Mouse (Mus musculus): ENCODE results near the gene Vti1a. TPM values are rescaled to one million over a fixed set of nuclear protein-coding genes. Genes with fewer than 3 reads are reported as not detected.
A peak's percentile ranks its signal among the peaks of the same experiment; 100 is the strongest.

The Vti1a gene
- polyA plus RNA-seq, 1 experiment, result 23.5 TPM

- peak; percentile 57 for DNase-seq (ENCODE audit: low read depth)
- TF ChIP-seq POLR2A (IDR thresholded peaks at IDR 0.05; ENCODE audit: borderline replicate concordance, extremely low read depth, insufficient read depth, insufficient read length, poor library complexity, severe bottlenecking) (no peak), CTCF (IDR thresholded peaks at IDR 0.05; ENCODE audit: borderline replicate concordance, extremely low read depth, insufficient read depth, insufficient read length) (no peak)
Observed at GRCm38 (mm10) chr19:55381343-55381742, 65.2 kb downstream of the Vti1a start.

- TF ChIP-seq CTCF (IDR thresholded peaks at IDR 0.05; ENCODE audit: borderline replicate concordance, extremely low read depth, insufficient read depth, insufficient read length) (no peak), POLR2A (IDR thresholded peaks at IDR 0.05; ENCODE audit: borderline replicate concordance, extremely low read depth, insufficient read depth, insufficient read length, poor library complexity, severe bottlenecking) (no peak)
- DNase-seq (ENCODE audit: low read depth), result no peak
Observed at GRCm38 (mm10) chr19:55382745-55383144, 66.7 kb downstream of the Vti1a start.

GRCm38 (mm10) chr19:55384634-55385033 is 68.5 kb downstream of the Vti1a start:
- TF ChIP-seq POLR2A (IDR thresholded peaks at IDR 0.05; ENCODE audit: borderline replicate concordance, extremely low read depth, insufficient read depth, insufficient read length, poor library complexity, severe bottlenecking), result no peak
- no peak for TF ChIP-seq CTCF (IDR thresholded peaks at IDR 0.05; ENCODE audit: borderline replicate concordance, extremely low read depth, insufficient read depth, insufficient read length)
- peak; percentile 84 for DNase-seq (ENCODE audit: low read depth)

GRCm38 (mm10) chr19:55389019-55389418 is 72.9 kb downstream of the Vti1a start:
- TF ChIP-seq CTCF (IDR thresholded peaks at IDR 0.05; ENCODE audit: borderline replicate concordance, extremely low read depth, insufficient read depth, insufficient read length) (no peak), POLR2A (IDR thresholded peaks at IDR 0.05; ENCODE audit: borderline replicate concordance, extremely low read depth, insufficient read depth, insufficient read length, poor library complexity, severe bottlenecking) (no peak)
- peak; percentile 55 for DNase-seq (ENCODE audit: low read depth)

GRCm38 (mm10) chr19:55390323-55390722 is 74.2 kb downstream of the Vti1a start:
- DNase-seq (ENCODE audit: low read depth), result peak; percentile 73
- TF ChIP-seq POLR2A (IDR thresholded peaks at IDR 0.05; ENCODE audit: borderline replicate concordance, extremely low read depth, insufficient read depth, insufficient read length, poor library complexity, severe bottlenecking) (no peak), CTCF (IDR thresholded peaks at IDR 0.05; ENCODE audit: borderline replicate concordance, extremely low read depth, insufficient read depth, insufficient read length) (no peak)

GRCm38 (mm10) chr19:55401638-55402037 is 85.5 kb downstream of the Vti1a start:
- DNase-seq (ENCODE audit: low read depth), result no peak
- TF ChIP-seq POLR2A (IDR thresholded peaks at IDR 0.05; ENCODE audit: borderline replicate concordance, extremely low read depth, insufficient read depth, insufficient read length, poor library complexity, severe bottlenecking), result no peak
- no peak for TF ChIP-seq CTCF (IDR thresholded peaks at IDR 0.05; ENCODE audit: borderline replicate concordance, extremely low read depth, insufficient read depth, insufficient read length)

GRCm38 (mm10) chr19:55408486-55408885 is 92.4 kb downstream of the Vti1a start:
- TF ChIP-seq POLR2A (IDR thresholded peaks at IDR 0.05; ENCODE audit: borderline replicate concordance, extremely low read depth, insufficient read depth, insufficient read length, poor library complexity, severe bottlenecking), result no peak
- TF ChIP-seq CTCF (IDR thresholded peaks at IDR 0.05; ENCODE audit: borderline replicate concordance, extremely low read depth, insufficient read depth, insufficient read length), result no peak
- DNase-seq (ENCODE audit: low read depth), result no peak

GRCm38 (mm10) chr19:55411415-55411814 is 95.3 kb downstream of the Vti1a start:
- DNase-seq (ENCODE audit: low read depth), result peak; percentile 77
- TF ChIP-seq POLR2A (IDR thresholded peaks at IDR 0.05; ENCODE audit: borderline replicate concordance, extremely low read depth, insufficient read depth, insufficient read length, poor library complexity, severe bottlenecking) (no peak), CTCF (IDR thresholded peaks at IDR 0.05; ENCODE audit: borderline replicate concordance, extremely low read depth, insufficient read depth, insufficient read length) (no peak)

GRCm38 (mm10) chr19:55411894-55412293 is 95.8 kb downstream of the Vti1a start:
- TF ChIP-seq CTCF (IDR thresholded peaks at IDR 0.05; ENCODE audit: borderline replicate concordance, extremely low read depth, insufficient read depth, insufficient read length), result no peak
- no peak for TF ChIP-seq POLR2A (IDR thresholded peaks at IDR 0.05; ENCODE audit: borderline replicate concordance, extremely low read depth, insufficient read depth, insufficient read length, poor library complexity, severe bottlenecking)
- DNase-seq (ENCODE audit: low read depth), result no peak

GRCm38 (mm10) chr19:55414050-55414449 is 98.0 kb downstream of the Vti1a start:
- TF ChIP-seq CTCF (IDR thresholded peaks at IDR 0.05; ENCODE audit: borderline replicate concordance, extremely low read depth, insufficient read depth, insufficient read length) (peak; percentile 83), POLR2A (IDR thresholded peaks at IDR 0.05; ENCODE audit: borderline replicate concordance, extremely low read depth, insufficient read depth, insufficient read length, poor library complexity, severe bottlenecking) (no peak)
- DNase-seq (ENCODE audit: low read depth), result peak; percentile 94

GRCm38 (mm10) chr19:55418756-55419155 is 102.7 kb downstream of the Vti1a start:
- DNase-seq (ENCODE audit: low read depth), result no peak
- TF ChIP-seq CTCF (IDR thresholded peaks at IDR 0.05; ENCODE audit: borderline replicate concordance, extremely low read depth, insufficient read depth, insufficient read length) (no peak), POLR2A (IDR thresholded peaks at IDR 0.05; ENCODE audit: borderline replicate concordance, extremely low read depth, insufficient read depth, insufficient read length, poor library complexity, severe bottlenecking) (no peak)

- peak; percentile 38 for DNase-seq (ENCODE audit: low read depth)
- no peak for TF ChIP-seq POLR2A (IDR thresholded peaks at IDR 0.05; ENCODE audit: borderline replicate concordance, extremely low read depth, insufficient read depth, insufficient read length, poor library complexity, severe bottlenecking)
- TF ChIP-seq CTCF (IDR thresholded peaks at IDR 0.05; ENCODE audit: borderline replicate concordance, extremely low read depth, insufficient read depth, insufficient read length), result no peak
Observed at GRCm38 (mm10) chr19:55419961-55420360, 103.9 kb downstream of the Vti1a start.
